Mouse (Mus musculus) stomach, embryonic 14.5 days (tissue): ENCODE measurements around the gene Fam241a. TPM values are rescaled to one million over a fixed set of nuclear protein-coding genes. Genes with fewer than 3 reads are reported as not detected.
A peak's percentile ranks its signal among the peaks of the same experiment; 100 is the strongest.

Source experiments
- ATAC-seq: fragments of 200-750 bp; cut with Nextera tagmentation; 2 replicates; pipeline ENCODE4 v1.8.0; 2017; ENCODE audit warnings: low read depth, moderate TSS enrichment; ENCODE audit not compliant: insufficient number of reproducible peaks, insufficient read depth, low FRiP score
- H3K27ac ChIP-seq: fragments of 300-500 bp; sonication (generic); 2 replicates; pipeline ENCODE4 v1.5.1; 2014; ENCODE audit warnings: mild to moderate bottlenecking, low read length, moderate library complexity, mixed read lengths
- H3K27me3 ChIP-seq: fragments of 300-500 bp; sonication (generic); 2 replicates; pipeline ENCODE4 v1.6.1; 2014; ENCODE audit warnings: low read length, control low read depth, mixed read lengths; ENCODE audit not compliant: control insufficient read depth, insufficient read depth
- H3K36me3 ChIP-seq: fragments of 300-500 bp; sonication (generic); 2 replicates; pipeline ENCODE4 v1.6.1; 2014; ENCODE audit warnings: mild to moderate bottlenecking, control low read depth, low read length, moderate library complexity, mixed read lengths; ENCODE audit not compliant: control insufficient read depth, insufficient read depth
- H3K4me1 ChIP-seq: fragments of 300-500 bp; sonication (generic); 2 replicates; pipeline ENCODE4 v1.6.1; 2014; ENCODE audit warnings: low read length, control low read depth, mixed read lengths; ENCODE audit not compliant: control insufficient read depth, insufficient read depth
- H3K4me2 ChIP-seq: fragments of 300-500 bp; sonication (generic); replicated peaks from 2 replicates; pipeline ENCODE4 v1.6.1; 2014; ENCODE audit warnings: low read depth, low read length, control low read depth
- H3K4me3 ChIP-seq: fragments of 300-500 bp; sonication (generic); 2 replicates; pipeline ENCODE4 v1.5.1; 2014; ENCODE audit warnings: low read depth, low read length, control low read depth
- H3K9ac ChIP-seq: fragments of 300-500 bp; sonication (generic); replicated peaks from 2 replicates; pipeline ENCODE4 v1.6.1; 2014; ENCODE audit warnings: low read depth, mild to moderate bottlenecking, control low read depth, low read length, moderate library complexity, mixed read lengths
- H3K9me3 ChIP-seq: fragments of 300-500 bp; sonication (generic); 2 replicates; pipeline ENCODE4 v1.6.1; 2016; ENCODE audit warnings: low read depth, low read length, control low read depth; ENCODE audit not compliant: control insufficient read depth
- WGBS: fragments of 180-500 bp; shearing (Covaris S2); extraction: QIAGEN DNeasy Blood & Tissue Kit; methylation state at CpG from one replicate; pipeline ENCODE4 v1.1.7; 2014; 5-methylcytosine and 5-hydroxymethylcytosine counted together
- polyA plus RNA-seq: library from polyadenylated mRNA; unstranded; fragments of >200 nt; fragmentation: Nextera tagmentation; extraction: Ambion mirVana; gene quantifications from 2 replicates; pipeline ENCODE4 v1.2.1, GENCODE M21; 2014

The Fam241a gene
- 17.0 and 24.4 TPM in 2 replicates for polyA plus RNA-seq

DNA sequence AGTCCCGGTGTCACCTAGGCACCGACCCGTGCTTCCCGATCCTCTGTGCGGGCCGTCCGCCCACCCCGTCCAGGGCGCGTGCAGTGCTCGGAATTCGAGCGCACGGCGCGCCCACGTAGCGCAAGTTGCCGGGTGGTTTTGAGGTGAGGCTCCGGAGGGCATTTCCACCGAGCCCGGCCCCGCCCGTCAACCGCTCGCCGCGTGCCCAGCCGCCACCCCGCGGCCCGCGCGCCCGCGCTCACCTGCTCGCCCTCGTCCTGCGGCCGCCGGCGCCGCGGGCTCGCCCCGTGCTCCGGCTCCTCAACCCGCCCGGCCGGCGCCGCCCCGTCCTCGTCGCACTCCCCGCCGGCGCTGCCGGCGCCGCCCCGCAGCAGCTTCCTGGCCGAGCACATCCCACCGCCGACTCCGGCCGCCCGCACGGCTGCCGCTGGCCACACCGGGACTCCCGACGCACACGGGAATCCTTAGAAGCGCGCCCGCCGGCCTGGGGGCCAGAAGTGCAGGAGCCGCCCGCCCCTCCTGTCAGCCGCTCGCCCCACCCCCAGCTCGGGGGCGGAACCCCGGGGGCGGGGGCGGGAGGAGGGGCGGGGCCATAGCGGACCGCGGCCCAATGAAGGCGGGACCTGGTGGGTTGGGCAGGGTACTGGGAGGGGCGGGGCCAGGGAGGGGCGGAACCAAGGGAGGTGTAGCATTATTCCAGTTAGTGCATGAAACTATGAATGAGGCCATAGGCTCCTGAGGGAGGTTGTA lies at the start of gene Fam241a:
TSS of gene Fam241a (minus strand) at position 533 of the 750 bp plus-strand sequence.
- H3K4me1 ChIP-seq = no peaks in the 10 kb centered on the region
- no peaks in the 10 kb centered on the region for H3K9me3 ChIP-seq
- peak; percentile 94 for ATAC-seq
- WGBS = under 1% methylated on average over 85 of the region's 94 CpGs
- peak within 1 kb of the TSS; percentile 58 for H3K9ac ChIP-seq
- no peaks in the 10 kb centered on the region for H3K36me3 ChIP-seq
- peak within 1 kb of the TSS; percentile 61 for H3K4me3 ChIP-seq
- no peaks in the 10 kb centered on the region for H3K27me3 ChIP-seq
- peak within 1 kb of the TSS; percentile 58 for H3K27ac ChIP-seq
- peak within 1 kb of the TSS; percentile 67 for H3K4me2 ChIP-seq

GRCm38 (mm10) chr3:127932453-127932852 lies 36.3 kb upstream of the Fam241a start:
- peaks cover 6% of the 10 kb centered on the region; the same call in 1 of the 2 replicates for H3K9me3 ChIP-seq
- H3K9ac ChIP-seq = no peak overlapping the region
- 95% methylated on average over 11 of the region's 11 CpGs for WGBS
- H3K4me3 ChIP-seq = no peak overlapping the region
- H3K4me2 ChIP-seq = no peak overlapping the region
- no peaks in the 10 kb centered on the region for H3K4me1 ChIP-seq
- no peaks in the 10 kb centered on the region for H3K36me3 ChIP-seq
- H3K27me3 ChIP-seq = no peaks in the 10 kb centered on the region
- H3K27ac ChIP-seq = no peak overlapping the region
- ATAC-seq = no peak

- Histone ChIP-seq H3K9me3 (no peaks in the 10 kb centered on the region; the same call in 1 of the 2 replicates), H3K4me3 (no peak overlapping the region), H3K27me3 (no peaks in the 10 kb centered on the region), H3K36me3 (no peaks in the 10 kb centered on the region), H3K4me2 (0 out of 2 replicates have a peak overlapping the region, but pooled peaks have one; percentile 12), H3K9ac (no peak overlapping the region), H3K27ac (peak overlapping the region; percentile 89), H3K4me1 (no peaks in the 10 kb centered on the region)
- WGBS = 63% methylated on average over 9 of the region's 9 CpGs
- ATAC-seq = peak; percentile 90
Measured at GRCm38 (mm10) chr3:127930326-127931012, 34.3 kb upstream of the Fam241a start.

DNA sequence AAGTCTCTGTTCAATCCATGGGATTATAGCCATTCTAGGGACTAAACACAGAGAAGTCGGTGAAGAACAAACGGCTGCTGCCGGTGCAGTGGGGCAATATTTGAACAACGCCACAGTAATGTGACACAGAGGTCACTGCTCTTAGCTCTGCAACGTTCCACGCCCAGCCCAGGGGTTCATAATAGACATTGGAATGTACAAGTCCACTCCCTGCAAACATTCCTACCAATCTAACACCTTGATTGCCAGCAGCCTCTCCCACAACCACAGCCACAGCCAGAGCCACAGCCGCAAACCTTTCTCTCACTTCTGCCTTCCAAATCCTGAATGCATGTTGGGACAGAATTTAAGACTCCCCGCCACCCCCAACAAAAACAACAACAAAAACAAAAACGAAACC lies 33.8 kb upstream of the Fam241a start:
- Histone ChIP-seq H3K36me3 (no peaks in the 10 kb centered on the region), H3K9ac (no peak overlapping the region), H3K4me3 (no peak overlapping the region), H3K9me3 (no peaks in the 10 kb centered on the region), H3K4me2 (0 out of 2 replicates have a peak overlapping the region, but pooled peaks have one; percentile 12), H3K4me1 (no peaks in the 10 kb centered on the region), H3K27me3 (no peaks in the 10 kb centered on the region), H3K27ac (peak overlapping the region; percentile 89)
- WGBS = 42% methylated on average over 9 of the region's 9 CpGs
- ATAC-seq = peak; percentile 93

GRCm38 (mm10) chr3:127926635-127927183 lies 30.6 kb upstream of the Fam241a start:
- H3K27me3 ChIP-seq = no peaks in the 10 kb centered on the region
- no peak for ATAC-seq
- H3K36me3 ChIP-seq = no peaks in the 10 kb centered on the region
- no peaks in the 10 kb centered on the region for H3K4me1 ChIP-seq
- H3K9me3 ChIP-seq = no peaks in the 10 kb centered on the region
- WGBS = 47% methylated on average over 9 of the region's 9 CpGs
- no peak overlapping the region for H3K9ac ChIP-seq
- peak overlapping the region; percentile 4; the same call in 1 of the 2 replicates for H3K27ac ChIP-seq
- H3K4me2 ChIP-seq = no peak overlapping the region
- H3K4me3 ChIP-seq = no peak overlapping the region

GRCm38 (mm10) chr3:127924464-127924863 lies 28.3 kb upstream of the Fam241a start:
- Histone ChIP-seq H3K27ac (no peak overlapping the region), H3K4me2 (no peak overlapping the region), H3K9ac (no peak overlapping the region), H3K27me3 (no peaks in the 10 kb centered on the region), H3K4me1 (no peaks in the 10 kb centered on the region), H3K4me3 (no peak overlapping the region), H3K36me3 (no peaks in the 10 kb centered on the region), H3K9me3 (no peaks in the 10 kb centered on the region)
- 73% methylated on average over 2 of the region's 2 CpGs for WGBS
- no peak for ATAC-seq

DNA sequence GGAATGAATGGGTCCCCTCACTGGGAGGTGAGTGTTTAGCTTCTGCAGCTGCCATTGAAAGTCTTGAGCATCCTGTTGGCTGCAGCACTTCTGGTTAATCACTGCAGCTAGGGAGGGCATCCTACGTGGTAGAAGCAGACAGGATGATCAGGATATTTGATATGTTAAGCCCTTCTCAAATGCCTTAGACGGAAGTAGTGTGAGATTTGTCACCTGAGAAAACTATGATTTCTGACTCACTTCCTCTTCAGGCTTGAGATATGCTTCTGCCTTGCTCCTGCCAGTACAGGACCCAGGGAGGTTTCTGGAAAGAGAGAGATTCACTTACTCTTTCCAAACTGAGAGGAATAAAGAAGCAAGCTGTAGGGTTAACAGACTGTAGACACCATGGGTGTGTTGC lies 27.1 kb upstream of the Fam241a start:
- H3K4me2 ChIP-seq = no peak overlapping the region
- H3K4me3 ChIP-seq = no peak overlapping the region
- no peak for ATAC-seq
- no peaks in the 10 kb centered on the region for H3K9me3 ChIP-seq
- H3K36me3 ChIP-seq = no peaks in the 10 kb centered on the region
- H3K9ac ChIP-seq = no peak overlapping the region
- WGBS = 45% methylated on average over 2 of the region's 2 CpGs
- H3K27me3 ChIP-seq = no peaks in the 10 kb centered on the region
- H3K4me1 ChIP-seq = no peaks in the 10 kb centered on the region
- no peak overlapping the region for H3K27ac ChIP-seq

DNA sequence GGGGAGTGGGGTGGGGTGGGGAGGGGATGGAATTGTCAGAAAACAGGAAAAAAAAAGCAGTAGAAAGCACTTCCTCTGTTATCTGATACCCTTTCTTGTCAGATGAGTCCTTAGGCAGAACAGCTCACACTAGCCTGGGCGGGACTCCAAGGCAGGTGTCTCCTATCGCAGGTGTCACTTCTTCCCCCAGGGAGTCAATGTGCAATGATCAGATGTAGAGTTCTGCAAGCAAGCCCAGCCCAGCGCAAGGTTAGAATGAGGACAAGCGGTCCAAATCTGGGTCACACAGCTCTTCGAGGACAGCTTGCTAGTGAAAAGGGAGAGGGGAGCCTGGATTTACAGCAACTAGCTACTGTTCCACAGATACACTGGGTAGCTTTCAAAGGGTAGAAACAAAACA lies 26.0 kb upstream of the Fam241a start:
- H3K27ac ChIP-seq = no peak overlapping the region
- H3K9ac ChIP-seq = no peak overlapping the region
- 54% methylated on average over 5 of the region's 5 CpGs for WGBS
- no peak overlapping the region for H3K4me2 ChIP-seq
- H3K27me3 ChIP-seq = no peaks in the 10 kb centered on the region
- no peaks in the 10 kb centered on the region for H3K36me3 ChIP-seq
- no peaks in the 10 kb centered on the region for H3K9me3 ChIP-seq
- H3K4me3 ChIP-seq = no peak overlapping the region
- ATAC-seq = no peak
- no peaks in the 10 kb centered on the region for H3K4me1 ChIP-seq
